Mouse (Mus musculus) brown adipose tissue, adult 24 weeks (tissue): ENCODE results near the gene Rundc3a. TPM values are rescaled to one million over a fixed set of nuclear protein-coding genes. Genes with fewer than 3 reads are reported as not detected.
"Not testable (repeated sequence)": the region's sequence is repeated elsewhere in the genome, so short reads cannot be mapped to it uniquely, and the experiment has no call there.

Experiments
- H3K27ac ChIP-seq: fragments of 200-500 bp; replicated peaks from 2 replicates; pipeline ENCODE4 v1.5.1; 2012; ENCODE audit warnings: low read depth, mild to moderate bottlenecking, low read length
- H3K4me1 ChIP-seq: fragments of 200-500 bp; 2 replicates; pipeline ENCODE4 v1.6.1; 2012; ENCODE audit warnings: low read length, mixed read lengths; ENCODE audit not compliant: control insufficient read depth, insufficient read depth, insufficient read length
- H3K4me3 ChIP-seq: fragments of 200-500 bp; 2 replicates; pipeline ENCODE4 v1.5.1; 2012; ENCODE audit warnings: low read depth, mild to moderate bottlenecking, low read length, moderate library complexity; ENCODE audit not compliant: insufficient read depth
- polyA plus RNA-seq: library from polyadenylated mRNA; stranded (reverse); fragments of >200 nt; gene quantifications from 2 replicates; pipeline ENCODE4 v1.2.4, GENCODE M21; 2012; ENCODE audit not compliant: missing spikeins, insufficient read depth, insufficient read length

Rundc3a gene
- polyA plus RNA-seq, 1 experiment = not detected

DNA sequence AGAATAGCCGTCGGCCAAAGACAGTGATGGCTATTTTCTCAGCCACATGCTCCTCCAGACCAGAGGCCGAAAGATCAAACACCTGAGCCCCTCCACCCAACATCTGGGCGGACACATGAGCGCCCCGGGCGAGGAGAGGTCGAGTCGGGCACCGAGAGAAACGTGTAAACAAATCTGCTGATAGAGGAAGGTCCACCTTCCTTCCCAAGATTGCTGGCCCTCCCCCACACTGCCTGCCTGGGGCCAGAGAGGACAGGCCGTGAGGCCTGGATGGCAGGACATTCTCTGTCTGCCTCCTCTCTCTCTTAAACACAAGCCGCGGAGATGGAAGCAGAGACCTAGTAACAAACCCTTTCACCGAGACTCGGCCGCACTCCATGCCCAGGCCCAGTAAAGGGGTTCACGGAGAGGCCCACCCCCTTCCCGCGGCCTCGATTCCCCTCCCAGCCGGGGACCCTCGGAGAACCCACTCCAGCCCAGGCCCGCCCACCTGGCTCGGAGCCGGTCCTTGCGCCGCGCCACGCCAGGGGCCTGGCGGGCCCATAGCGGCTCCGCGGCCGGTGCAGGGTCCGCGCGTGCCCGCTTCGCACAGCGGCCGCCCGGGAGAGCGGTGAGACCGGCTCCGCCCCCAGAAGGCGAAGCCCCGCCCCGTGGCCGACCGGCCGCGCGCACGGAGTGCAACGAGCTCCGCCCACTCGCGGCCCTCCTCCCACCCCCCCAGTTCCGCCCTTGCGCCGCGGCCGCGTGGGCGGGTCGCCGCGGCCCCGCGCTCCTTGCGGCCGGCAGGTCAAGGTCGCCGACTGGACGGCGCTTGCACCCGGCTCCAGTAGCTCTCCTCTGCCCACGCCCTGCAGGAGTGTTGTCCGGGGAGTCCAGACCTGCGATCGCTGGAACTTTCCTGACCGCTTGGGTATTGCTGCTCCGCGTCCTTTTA is 14.0 kb downstream of the Rundc3a start:
- Histone ChIP-seq H3K27ac (peak overlapping the region; percentile 94), H3K4me3 (peak overlapping the region; percentile 73), H3K4me1 (peaks cover 4% of the 10 kb centered on the region; the same call in 1 of the 2 replicates)

GRCm38 (mm10) chr11:102407834-102408215 is 14.6 kb downstream of the Rundc3a start, which contains the start of gene Slc25a39:
TSS of gene Slc25a39 (minus strand) at chr11:102407946.
- peak within 1 kb of the TSS; percentile 73 for H3K4me3 ChIP-seq
- peaks cover 4% of the 10 kb centered on the region; the same call in 1 of the 2 replicates for H3K4me1 ChIP-seq

DNA sequence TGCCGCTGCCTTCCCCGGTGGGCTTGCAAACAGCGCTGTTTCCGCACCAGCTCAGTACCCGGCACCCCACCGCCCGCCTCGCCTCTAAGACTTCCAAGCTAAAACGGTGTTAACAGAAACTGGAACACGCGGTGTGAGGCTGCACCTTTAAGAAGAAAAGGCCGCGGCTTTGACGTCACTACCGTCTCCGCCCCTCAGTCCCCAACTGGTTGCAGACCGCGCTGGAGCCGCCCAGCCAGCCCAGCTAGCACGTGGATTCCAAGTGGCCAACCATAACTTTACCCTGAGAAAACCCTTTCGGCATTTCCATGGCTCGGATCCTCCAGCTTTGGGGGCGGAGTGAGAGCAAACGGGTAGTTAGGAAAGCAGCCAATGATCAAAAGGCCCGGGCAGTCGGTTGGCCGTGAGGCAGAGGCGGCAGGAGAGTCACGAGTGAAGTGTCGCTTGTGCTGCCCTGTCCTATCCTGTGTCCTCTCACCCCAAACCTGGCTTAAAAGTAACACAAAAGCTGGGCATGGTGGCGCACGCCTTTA is 15.2 kb downstream of the Rundc3a start:
- Histone ChIP-seq H3K4me3 (peak overlapping the region; percentile 68), H3K27ac (peak overlapping the region; percentile 94), H3K4me1 (peaks cover 4% of the 10 kb centered on the region; the same call in 1 of the 2 replicates)

More at GRCm38 (mm10) chr11:102407834-102408215, 14.6 kb downstream of the Rundc3a start, which contains the start of gene Slc25a39:
- H3K27ac ChIP-seq = peak within 1 kb of the TSS; percentile 94

GRCm38 (mm10) chr11:102408888-102409794 is 15.9 kb downstream of the Rundc3a start:
- Histone ChIP-seq H3K27ac (peak overlapping the region; percentile 63), H3K4me3 (peak overlapping the region; percentile 25), H3K4me1 (peaks cover 4% of the 10 kb centered on the region; the same call in 1 of the 2 replicates)

DNA sequence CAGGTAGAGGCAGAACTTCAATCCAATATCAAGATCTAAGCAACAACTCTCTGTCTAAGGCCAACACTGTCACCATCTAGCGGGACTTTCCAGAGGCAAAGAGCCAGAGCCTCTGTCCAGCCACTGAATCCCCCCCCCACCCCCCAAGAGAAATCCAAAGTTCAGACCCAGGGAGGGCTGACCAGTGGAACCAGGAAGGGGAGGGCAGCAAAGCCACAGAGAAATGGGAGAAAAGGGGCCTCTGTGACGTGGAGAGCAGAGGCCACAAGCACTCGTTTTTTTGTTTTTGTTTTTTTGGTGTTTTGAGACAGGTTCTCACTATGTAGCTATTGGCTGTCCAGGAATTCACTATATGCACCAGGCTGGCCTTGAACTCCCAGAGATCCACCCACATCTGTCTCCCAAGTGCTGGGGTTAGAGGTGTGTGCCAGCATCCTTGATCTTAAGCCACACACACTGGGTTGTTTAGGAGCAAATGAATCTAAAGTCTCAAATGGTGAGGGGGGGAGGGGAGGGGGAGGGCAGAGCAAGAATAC is 16.7 kb downstream of the Rundc3a start:
- Histone ChIP-seq H3K4me1 (peaks cover 4% of the 10 kb centered on the region; the same call in 1 of the 2 replicates), H3K4me3 (no peak overlapping the region), H3K27ac (no peak overlapping the region)

DNA sequence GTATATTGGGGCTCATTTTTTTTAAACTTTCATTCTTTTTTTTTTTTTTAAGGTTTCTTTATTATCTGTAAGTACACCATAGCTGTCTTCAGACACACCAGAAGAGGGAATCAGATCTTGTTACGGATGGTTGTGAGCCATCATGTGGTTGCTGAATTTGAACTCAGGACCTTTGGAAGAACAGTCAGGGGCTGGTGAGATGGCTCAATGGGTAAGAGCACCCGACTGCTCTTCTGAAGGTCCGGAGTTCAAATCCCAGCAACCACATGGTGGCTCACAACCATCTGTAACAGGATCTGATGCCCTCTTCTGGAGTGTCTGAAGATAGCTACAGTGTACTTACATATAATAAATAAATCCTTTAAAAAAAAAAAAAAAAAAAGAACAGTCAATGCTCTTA is 17.1 kb downstream of the Rundc3a start:
- H3K27ac ChIP-seq, H3K4me1 ChIP-seq, H3K4me3 ChIP-seq: not testable (repeated sequence)

- H3K27ac ChIP-seq = no peak overlapping the region
- H3K4me1 ChIP-seq = peaks cover 2% of the 10 kb centered on the region; the same call in 1 of the 2 replicates
- H3K4me3 ChIP-seq = no peak overlapping the region
These were observed 17.9 kb downstream of the Rundc3a start for GRCm38 (mm10) chr11:102411061-102411460.

- H3K27ac ChIP-seq = no peak overlapping the region
- H3K4me3 ChIP-seq = no peak overlapping the region
- H3K4me1 ChIP-seq = no peaks in the 10 kb centered on the region
These were observed 18.5 kb downstream of the Rundc3a start for GRCm38 (mm10) chr11:102411704-102412103.

- H3K4me3 ChIP-seq = no peak overlapping the region
- H3K27ac ChIP-seq = no peak overlapping the region
- no peaks in the 10 kb centered on the region for H3K4me1 ChIP-seq
These were observed 19.9 kb downstream of the Rundc3a start for GRCm38 (mm10) chr11:102413059-102413458.

DNA sequence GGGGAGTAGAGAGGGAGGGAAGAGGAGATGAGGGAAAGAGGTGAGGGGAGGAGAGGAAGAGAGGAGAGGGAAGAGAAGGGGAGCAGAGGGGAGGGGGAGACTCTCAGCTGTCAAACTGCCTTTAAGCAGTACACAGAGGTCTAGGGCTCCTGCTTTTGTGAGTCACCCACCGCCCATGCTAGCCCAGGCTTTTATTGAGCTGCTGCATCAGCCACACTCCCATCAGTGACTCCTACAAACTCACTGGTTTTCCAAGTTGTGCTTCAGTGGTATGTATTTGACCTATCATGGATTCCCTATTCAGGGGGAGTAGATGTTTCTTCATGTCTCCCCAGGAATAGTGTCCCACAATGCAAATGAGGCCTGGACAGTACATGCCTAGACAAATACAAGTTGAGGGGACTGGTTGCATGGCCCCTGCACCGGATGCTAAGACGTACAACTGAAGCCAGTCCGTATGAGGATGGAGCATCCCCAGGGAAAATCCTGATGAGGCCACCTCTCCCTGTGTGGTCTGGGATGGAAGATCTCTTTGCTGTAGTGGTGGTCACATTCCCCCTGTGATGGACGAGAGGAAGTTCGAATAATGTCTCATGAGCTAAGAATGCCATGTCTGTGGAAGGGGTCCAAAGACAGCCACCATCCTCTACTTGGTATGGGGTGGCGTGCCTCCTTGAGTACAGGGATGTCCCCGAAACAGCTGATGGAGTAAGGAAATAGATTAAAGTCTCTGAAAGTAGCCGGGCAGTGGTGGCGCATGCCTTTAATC is 22.0 kb downstream of the Rundc3a start:
- H3K4me3 ChIP-seq = no peak overlapping the region
- H3K27ac ChIP-seq = no peak overlapping the region
- no peaks in the 10 kb centered on the region for H3K4me1 ChIP-seq

GRCm38 (mm10) chr11:102417160-102417559 is 24.0 kb downstream of the Rundc3a start:
- no peak overlapping the region for H3K27ac ChIP-seq
- no peaks in the 10 kb centered on the region for H3K4me1 ChIP-seq
- H3K4me3 ChIP-seq = no peak overlapping the region

DNA sequence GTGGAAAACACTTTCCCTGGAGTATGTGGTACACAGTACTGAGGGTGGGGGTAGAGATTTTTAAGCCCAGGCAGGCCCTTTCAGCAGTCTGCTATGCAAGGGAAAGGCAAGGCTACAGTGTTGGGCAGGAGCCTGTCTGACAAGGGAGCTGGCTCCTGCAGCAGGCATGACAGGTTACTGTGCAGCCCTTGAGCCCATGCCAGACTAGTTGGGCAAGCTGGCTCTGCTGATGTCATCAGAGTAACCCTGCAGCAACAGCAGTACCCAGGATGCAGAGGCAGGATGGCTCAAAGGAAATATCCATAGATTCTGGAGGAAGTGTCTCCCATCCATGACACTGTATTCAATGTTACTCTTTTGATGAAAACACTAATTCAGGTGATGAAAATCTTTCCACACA is 25.7 kb downstream of the Rundc3a start:
- Histone ChIP-seq H3K4me3 (no peak overlapping the region), H3K4me1 (no peaks in the 10 kb centered on the region), H3K27ac (no peak overlapping the region)

DNA sequence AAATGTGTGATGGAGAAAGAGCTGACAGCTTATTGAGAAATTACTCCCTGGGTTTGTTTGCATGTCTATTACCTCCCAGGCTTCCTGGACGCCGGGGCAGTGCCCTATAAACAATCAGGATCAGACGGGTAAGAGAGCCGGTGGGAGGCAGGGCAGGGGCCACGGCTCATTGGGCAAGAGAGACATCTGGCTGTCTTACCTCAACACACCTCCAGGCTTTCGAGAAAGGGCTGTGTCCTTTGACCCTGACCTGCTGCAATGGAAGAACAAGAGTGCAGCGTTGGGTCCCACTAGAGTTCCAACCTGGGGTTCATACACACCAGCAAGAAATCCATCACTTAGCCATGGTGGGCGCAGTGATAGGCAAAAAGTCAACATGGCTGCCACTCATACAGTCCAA is 28.4 kb downstream of the Rundc3a start:
- peaks cover 2% of the 10 kb centered on the region; the same call in 1 of the 2 replicates for H3K4me1 ChIP-seq
- H3K4me3 ChIP-seq = no peak overlapping the region
- no peak overlapping the region for H3K27ac ChIP-seq

DNA sequence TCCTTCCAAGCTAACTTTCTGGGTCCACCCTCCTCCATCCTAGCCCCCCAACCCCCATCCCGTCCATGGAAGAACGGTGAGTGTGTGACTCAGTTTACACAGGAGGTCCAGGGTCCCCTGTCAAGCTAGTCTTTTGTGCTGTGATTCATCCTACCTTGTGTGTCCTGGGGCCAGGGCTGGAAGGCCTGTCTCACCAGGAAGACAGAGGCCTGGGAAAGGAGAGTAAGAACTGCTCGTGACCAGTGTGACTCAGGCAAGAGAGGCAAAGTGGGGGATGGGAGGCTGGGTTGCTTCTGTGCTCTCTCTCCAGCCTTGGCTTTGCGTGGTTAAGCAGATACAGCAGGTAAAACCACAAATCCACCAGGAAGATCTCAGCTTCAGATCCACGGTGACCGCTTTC is 31.5 kb downstream of the Rundc3a start:
- no peak overlapping the region for H3K4me3 ChIP-seq
- peaks cover 4% of the 10 kb centered on the region; the same call in 1 of the 2 replicates for H3K4me1 ChIP-seq
- no peak overlapping the region; the same call in 1 of the 2 replicates for H3K27ac ChIP-seq
